Mouse (Mus musculus): ENCODE measurements around the gene Cpa4.

Gene Cpa4

DNA sequence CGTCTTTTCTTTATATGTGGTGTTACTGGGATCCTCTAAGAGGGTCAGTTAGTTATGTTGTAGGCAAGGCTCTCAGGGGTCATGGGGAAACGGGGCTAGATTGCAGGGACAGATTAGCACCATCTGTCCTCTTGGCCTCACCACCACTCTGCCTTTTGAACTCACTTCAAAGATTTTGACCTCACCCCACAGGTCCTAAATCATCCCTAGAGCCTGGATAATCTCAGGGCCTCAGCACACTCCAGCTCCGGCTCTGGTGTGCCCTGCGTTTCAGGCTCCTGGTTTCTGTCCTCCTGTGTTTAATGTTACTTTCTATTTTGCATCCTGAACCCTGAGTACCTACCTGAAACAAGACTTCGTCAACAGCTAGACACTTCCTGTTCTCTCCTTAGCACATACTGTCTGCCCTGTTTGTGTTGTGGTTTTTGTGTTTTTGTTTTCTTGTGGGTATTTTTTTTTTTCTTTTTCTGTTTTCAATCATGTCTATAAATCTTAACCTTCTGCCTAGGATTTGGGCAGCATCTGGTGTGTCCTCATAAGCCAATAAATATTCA is 23.8 kb downstream of the Cpa4 start:
- DNase-seq (ENCODE audit: low spot score), result no peak

DNA sequence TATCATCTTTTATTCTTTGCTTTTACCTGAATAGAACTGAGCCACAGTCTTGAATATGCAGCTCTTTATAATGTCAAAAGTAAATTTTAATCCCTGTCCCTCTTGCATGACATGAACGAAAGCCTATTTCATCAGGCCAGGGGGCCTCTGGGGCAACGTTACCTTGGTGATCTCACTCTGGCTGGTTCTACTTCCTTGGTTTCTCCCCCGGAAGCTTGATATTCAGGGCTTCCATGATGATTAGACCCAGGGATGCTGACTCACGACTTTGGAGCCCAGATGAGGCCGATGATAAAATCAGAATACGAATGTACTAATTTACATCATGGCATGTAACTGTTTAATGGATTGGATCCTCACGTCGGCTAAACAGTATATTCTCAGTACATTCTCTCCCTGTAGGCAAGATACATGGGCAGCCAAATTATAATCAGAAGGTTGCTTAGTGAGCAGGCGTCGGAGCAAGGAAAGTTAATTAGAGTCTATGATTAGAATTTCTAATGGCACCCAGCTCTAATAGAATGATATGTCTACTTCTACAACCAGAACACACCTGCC is 24.3 kb downstream of the Cpa4 start:
- no peak for DNase-seq (ENCODE audit: low spot score)

DNA sequence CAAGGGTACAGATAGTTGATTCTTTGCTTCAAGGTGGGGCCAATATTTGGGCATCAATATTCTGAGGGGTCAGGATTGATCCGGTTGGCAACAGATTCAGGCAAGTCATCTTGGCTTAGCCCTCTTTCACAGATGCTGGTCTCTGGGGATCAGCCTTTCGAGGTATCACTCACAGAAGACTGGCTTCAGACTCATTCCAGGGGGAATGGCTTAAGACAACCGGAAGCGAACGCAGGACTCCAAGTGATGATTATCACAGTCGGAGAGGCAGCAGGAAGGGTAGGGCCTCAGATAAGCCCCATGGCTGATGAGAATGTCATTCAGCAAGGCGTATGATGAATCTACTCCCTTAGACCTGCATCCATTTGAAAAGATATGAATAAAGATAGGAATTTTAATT is 26.2 kb downstream of the Cpa4 start:
- DNase-seq (ENCODE audit: low spot score), result no peak

DNA sequence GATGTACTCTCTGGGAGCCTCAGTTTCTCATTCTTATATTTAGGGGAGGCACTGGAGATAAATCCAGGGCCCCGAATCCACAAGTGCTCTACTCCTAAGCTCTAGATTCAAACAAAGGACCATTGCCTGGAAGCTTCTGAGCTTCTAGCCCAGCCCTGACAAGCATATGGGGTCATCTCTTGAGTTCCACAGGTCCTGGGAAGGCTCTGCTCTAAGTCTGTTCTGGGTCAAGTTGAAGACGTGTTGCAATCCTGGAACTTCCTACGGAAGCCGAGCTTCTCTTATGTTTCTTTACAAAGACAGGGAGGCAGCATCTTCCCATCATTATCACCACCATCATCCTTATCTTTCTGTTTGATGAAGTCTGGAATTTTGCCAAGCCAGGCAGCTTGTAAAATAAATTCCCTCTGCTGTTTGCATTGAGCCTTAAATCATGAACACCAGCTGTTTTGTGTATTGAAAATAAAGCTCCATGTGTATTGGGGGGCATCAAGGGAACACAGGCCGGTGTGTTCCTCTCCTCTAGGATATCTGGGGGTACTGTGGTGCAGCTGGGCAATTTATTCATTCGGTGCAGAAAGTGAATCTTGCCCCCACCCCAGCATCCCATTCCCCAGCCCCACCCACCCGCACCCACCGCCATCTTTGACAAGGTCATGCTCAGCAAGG is 28.2 kb downstream of the Cpa4 start:
- no peak for DNase-seq (ENCODE audit: low spot score)

DNA sequence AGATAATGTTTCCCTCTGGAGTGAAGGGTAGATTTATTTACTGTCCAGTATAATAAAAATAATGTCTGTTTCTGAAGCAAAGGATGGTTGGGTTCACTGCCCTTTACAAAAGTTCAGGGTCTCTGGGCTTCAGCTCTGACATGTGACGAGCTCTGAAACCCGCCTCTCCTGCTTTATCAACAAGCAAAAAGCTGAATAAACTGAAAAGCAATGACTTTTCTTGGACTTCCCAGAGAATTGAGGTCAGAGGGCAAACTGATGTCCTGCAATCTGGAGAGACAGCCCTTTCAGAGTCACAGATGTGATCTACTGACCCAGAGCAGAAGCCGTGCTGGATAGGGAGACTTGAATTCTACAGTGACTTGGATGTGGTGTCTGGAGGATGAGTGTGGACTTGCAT is 31.9 kb downstream of the Cpa4 start:
- DNase-seq (ENCODE audit: low spot score), result no peak

DNA sequence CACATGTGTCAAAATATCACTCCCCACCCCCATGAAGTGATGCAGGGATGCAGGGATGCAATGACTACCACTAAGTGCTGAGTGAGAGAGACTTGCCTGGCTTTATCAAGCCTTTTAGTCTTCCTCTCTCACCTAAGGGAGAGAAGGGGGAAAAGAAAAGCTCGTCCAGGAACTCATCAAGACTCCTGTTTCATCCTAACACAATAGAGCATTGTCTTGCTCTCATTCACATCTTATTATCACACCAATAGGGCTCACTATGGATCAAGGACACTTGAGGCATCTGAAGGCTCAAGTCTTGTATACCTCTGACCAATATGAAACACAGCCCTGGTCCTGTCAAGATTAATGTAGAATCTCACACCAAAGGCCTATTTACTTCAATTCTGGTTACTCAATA is 32.8 kb downstream of the Cpa4 start:
- DNase-seq (ENCODE audit: low spot score), result no peak

DNA sequence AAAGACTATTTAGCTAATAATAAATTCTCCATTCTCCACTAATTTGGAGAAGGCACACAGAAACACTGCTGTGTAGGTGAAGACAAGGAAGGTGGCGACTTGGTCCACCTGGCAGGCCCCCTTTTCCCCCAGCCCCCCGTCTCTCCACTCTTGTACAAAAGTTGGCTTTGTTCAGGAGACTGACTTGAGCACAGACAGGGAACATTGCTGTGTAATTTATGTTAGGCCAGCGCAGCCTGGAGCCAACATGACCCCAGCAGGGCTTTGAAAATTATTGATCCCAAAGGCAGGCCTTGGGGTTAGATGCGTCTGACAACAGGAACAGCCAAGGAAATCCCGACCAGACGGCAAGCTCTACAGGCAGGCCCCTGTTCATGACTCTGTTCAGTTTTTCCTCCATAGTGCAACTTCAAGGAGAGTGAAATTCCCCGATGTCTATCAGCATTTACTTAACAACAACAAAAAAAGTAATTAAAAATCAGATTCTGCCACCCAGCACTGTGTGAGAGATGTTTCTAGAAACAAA is 36.2 kb downstream of the Cpa4 start:
- no peak for DNase-seq (ENCODE audit: low spot score)

DNA sequence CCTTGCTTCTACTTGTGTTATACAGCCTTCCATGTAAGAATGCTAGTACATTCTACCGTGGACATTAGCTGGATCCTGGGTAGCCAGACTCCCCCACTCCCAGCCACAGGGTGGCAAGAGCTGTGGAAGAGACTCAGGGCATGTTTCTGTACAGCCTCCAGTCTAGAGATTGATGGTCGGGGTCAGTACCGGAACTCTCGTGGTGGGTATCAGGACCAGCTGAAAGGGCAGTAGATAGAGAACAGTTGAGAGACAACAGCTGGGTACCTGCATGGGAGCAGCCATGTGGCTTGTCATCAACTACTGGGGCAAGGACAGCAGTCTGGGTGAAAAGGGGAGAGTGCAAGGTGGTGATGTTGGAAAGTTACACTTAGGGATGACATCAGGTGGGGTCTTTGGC is 36.9 kb downstream of the Cpa4 start:
- no peak for DNase-seq (ENCODE audit: low spot score)

DNA sequence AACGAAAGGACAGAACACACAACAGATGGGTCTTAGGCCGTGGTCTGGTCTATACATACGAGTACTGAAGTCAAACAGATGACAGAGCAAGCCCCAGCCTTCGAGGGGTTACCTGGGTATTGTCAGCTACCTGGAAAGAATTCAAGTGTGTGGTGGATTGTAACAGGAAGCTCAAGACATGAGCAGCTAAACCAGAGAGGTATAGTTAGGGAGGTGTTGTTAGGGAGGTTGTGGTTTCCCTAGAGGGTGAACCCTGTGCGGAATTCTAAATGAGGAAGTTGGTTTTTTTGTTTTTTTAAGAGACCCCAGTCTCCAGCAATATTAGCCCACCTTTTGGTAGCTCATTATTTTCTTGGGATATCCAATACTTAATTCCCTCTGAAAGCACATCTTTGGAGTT is 37.5 kb downstream of the Cpa4 start:
- DNase-seq (ENCODE audit: low spot score), result no peak

DNA sequence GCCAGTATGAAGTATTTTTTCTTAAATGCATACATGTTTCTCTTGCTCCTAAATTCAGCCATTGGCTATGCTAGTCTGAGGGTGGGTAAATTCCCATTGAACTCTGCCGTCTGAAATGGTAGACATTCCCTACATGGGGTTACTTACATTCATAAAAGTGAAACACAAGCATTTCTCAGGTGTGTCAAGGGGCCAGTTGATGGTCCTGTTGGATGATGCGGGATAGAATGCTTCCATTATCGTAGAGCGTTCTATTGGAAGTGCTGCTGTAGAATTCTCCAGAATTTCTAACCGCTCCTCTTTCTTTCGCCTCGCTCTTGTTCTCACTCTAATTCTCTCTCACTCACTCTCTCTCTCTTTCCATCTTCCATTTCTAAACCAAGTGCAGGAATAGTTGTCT is 42.5 kb downstream of the Cpa4 start, which contains the start of gene Cpa5:
TSS of gene Cpa5 (plus strand) at position 301 of the 400 bp plus-strand sequence.
- no peak for DNase-seq (ENCODE audit: low spot score)

DNA sequence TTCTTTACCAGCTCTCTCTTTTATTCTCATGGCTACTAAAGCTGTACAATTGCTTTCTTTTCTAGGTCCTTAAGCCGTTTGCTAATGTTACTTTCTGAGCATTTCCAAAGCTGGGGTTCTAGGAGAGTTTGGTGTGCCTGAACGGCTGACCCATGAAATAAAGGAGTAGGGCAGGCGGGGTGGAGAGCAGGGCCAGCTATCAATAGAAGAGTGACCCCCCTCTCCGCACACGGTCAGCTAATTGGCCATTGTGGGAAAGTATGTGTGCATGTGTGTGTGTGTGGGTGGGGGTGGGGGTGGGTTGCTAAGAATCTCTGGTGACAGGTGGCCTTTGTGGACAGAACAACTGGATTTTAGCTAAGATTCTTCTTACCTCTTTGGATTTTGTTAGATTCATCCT is 43.0 kb downstream of the Cpa4 start:
- DNase-seq (ENCODE audit: low spot score), result no peak

DNA sequence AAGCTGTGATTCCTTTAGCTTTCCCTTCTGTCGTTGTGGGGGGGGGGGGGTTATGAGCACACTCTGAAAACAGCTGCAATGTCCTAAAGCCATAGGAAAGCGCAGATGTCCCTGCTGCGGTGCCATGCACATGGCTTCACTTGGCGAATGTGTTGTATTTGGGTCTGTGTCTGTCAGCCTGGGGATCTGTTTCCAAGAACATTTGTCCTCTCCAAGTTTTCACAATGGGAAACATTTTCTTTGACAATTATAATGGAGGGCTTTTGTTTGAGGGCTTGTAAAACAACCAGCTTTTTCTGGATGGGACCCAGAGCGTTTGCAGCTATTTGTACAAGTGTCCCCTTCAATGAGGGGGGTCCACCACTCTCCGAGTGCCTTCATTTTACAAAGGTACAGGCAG is 46.1 kb downstream of the Cpa4 start:
- no peak for DNase-seq (ENCODE audit: low spot score)

DNA sequence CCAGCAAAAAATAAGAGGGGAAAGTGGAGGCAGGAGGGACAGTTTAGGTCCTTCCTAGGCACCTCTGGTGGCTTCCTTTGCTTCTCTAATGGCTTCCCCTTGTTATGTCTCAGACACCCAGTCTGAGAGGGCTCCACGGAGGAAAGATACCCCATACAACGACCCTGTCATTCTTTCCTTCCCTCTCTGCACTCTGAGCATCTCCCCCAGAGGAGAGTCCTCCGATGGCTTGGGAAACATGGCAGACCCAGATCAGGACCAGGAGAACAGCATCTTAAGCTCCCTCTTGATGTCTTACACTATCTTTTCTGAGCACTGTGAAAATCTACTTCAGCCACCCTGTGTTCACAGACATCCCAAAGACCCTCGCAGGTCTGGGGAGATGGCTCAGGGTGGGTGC is 47.6 kb downstream of the Cpa4 start:
- DNase-seq (ENCODE audit: low spot score), result no peak

DNA sequence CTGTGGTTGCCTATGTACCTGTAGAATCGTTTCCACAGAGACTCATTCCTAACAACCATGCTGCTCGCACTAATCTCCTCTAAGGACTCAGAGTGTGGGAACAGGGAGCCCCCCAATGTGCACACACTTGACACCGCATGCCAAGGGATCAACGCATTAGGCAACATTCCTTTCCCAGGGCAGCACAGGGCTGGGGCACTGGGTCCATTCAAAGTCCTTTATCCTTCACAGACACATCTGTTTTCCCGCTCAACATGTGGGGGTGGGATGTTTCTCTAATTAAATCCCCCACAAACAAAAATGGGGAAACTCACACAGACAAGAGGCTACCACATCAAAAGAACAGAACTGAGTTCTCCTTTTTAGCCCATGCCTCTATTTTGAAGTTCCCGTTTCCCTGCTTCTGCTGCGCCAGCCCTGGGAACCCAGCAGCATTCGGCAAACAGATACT is 48.3 kb downstream of the Cpa4 start:
- no peak for DNase-seq (ENCODE audit: low spot score)

DNA sequence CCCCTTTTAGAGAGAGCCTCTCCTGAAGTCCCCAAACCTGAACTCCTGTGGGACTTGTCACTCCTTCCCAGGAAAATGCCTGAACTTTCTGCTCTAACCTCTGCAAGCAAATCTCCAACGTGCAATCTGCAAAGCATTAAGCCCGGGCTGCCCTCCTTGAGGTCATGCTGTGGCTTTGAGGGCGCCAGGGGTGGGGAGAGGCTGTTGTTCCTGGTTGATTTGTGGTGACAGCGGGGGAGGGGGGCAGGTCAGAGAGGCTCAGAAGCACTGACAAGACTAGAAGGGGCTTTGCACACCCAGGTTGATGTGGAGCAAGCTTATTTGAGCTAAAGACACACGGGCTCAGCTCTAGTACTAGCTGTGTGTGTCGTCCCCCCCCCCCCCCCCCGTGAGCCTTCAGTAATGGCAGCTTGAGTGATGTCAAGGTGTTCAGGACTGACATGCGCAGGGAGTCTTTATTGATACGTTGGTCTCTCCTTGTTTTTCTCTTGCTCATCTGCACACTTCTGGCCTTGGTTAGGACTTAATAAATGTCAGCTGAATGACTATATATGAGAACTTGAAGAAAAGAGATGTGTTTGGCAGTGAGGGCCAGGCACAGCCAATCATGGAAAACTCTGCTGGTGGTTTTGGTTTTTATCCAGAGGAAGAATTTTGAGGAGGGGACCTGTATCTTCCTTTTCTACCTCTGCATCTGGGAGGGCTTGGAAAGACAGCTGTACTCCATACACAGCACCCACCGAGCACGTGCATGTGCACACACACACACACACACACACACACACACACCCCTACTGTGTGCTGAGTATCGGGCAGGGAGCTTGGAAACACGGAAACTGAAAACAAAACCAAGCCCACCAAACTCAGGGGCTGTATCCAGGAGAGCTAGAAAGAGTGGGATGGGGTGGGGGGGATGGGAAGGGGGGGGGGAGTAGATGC is 49.1 kb downstream of the Cpa4 start:
- DNase-seq (ENCODE audit: low spot score), result no peak

DNA sequence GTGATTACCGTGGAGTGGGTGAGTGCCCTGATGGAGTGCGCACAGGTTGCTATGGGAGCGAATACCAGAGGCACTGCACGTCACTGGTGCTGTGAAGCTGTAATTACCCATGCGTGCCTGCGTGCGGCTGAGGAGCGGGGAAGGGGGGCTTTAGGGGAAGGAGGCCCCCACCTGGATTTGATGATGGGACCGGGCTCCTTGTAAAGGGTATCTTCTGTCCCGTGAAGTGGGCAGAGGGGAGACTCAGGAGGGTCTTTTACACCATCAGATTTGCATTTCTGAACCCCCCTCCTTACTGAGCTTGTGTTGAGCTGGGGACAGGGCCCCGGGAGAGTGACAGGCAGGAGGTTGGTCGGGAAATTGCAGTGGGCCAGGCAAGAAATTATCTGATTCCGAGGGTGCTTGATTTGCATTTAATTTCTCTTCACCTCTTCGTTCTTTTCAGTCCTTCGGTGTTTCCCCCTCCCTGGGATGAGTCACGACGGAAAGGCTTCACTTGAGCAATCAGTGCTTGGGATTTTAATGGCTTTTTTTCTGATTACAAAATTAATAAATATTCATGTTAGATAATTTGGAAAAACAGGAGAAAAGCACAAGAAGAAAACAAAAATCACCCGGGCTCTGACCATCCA is 49.9 kb downstream of the Cpa4 start:
- DNase-seq (ENCODE audit: low spot score), result no peak

DNA sequence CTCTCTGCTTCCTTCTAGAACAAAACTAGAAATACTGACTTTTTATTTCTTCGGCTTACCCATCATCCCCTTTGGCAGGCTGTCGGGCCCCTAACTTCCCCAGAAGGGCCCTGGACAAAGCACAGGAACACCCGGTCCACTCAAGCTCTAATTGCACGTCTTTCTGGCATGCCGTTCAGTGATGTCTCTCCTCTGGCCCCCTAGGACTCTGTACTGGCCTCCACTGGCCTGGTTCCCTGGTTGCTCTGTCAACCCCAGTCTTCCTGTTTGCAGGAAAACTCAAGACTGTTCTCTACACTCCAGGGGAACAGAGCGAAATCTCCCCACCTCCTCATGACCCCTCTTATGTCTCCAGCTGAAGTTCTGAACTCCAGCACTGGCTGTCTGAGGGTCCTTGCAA is 50.6 kb downstream of the Cpa4 start:
- no peak for DNase-seq (ENCODE audit: low spot score)

DNA sequence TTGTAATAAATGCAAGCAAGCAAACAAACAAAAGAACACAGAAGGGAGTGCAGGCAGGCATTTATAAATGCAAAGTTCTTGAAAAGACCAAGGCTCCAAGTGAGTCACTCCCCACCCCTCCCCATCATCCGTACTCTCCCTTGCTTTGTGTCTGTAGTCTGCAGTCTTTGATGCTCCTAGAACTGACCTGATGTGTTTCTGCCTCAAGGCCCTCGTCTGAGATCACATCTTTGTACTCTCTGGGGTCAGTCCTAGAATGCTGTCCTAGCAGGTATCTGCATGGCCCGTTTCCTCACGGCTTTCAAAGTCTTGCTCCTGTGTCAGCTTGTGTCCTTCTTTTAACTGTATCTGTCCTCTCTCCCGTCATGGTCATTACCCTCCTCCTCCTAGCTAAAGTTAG is 51.4 kb downstream of the Cpa4 start:
- no peak for DNase-seq (ENCODE audit: low spot score)

DNA sequence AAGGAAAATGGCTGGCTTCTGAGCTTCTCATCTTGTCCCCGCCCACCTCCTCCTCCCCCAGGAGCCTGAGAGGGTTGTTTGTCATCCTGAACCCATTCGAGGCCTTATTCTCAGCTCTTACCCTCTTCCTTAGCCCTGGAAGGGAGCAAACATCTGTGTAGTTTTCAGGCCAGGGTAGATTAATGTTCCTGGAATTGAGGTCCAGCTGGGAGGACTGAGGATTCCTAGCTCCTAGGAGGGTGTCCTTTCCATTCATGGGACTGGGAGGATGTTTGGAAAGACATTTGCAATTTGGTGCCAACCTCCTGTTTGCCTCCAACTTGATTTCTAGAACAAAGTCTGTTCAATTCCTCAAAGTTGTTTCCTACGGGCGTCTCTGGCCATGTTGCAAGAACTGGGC is 52.4 kb downstream of the Cpa4 start:
- no peak for DNase-seq (ENCODE audit: low spot score)

DNA sequence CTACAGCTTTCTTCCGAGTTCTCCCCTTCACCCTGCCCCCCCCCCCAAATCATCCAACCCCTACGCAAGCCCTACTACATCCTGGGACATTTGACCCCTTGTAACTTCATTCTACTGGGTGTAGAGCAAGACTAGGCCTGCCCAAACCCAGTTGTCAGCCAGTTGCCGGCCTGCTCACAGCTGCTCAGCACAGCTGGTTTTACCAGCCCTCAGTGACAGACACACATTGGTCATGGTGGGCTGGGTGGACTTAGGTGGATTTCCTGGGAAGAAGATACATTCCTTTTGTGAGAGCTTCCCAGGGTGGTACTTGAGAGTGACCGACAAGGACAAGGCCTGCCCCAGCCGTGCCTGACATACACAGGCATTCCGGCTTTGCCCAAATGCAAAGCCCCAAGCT is 52.8 kb downstream of the Cpa4 start:
- no peak for DNase-seq (ENCODE audit: low spot score)

DNA sequence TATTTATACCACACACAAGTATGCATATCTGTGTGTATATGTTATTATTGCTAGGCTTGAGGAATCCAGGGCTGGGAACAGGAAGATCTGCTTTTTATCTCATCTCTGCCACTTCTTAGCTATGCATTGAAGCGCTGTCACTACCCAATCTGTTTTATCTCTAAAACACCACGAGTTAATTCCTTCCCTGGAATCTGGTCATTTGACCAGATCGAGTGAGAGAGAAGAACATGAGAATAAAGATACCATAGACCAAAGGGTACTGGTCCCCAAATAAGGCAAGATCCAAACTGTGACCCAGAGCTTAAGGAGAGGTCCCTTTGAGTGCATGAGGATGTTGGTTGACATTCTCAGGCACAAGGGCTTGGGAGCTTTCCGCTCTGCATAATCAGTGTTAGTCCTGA is 53.8 kb downstream of the Cpa4 start:
- DNase-seq (ENCODE audit: low spot score), result no peak

DNA sequence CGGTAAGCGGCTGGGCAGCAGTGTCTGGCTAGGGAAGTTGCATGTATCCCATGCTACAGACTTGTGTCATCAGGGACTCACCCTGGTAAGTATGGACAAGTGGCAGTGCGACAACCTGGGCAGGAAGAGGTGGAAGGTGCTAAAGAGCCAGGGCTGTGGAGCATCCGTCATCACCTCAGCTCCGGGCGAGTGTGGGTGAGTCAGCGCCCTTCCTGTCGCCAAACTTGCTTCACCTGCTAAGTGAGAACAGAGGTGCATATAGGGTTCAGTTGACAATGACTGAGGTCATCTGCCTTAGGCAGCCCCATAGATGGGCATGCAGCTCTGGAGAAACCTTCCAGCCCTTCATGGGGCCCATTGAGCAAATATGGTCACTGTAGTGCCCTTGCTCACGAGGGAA is 56.6 kb downstream of the Cpa4 start:
- DNase-seq (ENCODE audit: low spot score), result no peak

Measured in lung, postnatal 25 days (tissue).